In genomic region chr9:41328480-41328879, GRCm38 (mm10) we compare ENCODE assay signal across 9 mouse cellular contexts.
A peak's percentile ranks its signal among the peaks of the same experiment; 100 is the strongest.
DNase-seq lines count a peak whose midpoint lies in the region; ATAC-seq and TF ChIP-seq lines count a peak whose summit lies in the region.
"Had no signal": no experiment of that assay in that cellular context is flagged by ENCODE, and none has a peak within 500 bp of the region (broad histone marks: within the 10 kb centered on the region; RNA-seq: fewer than 3 reads in every experiment).

No protein-coding gene starts in this region.

- peak; percentile 9 for DNase-seq in gastrocnemius, postnatal 25 days
- DNase-seq in gastrocnemius, adult 8-10 months (ENCODE audit: low spot score in 2 of 2): no peak
- peak; percentile 21 for DNase-seq in embryonic facial prominence, embryonic 10.5 days (ENCODE audit: low spot score)
- DNase-seq in hindbrain, embryonic 10.5 days (ENCODE audit: low spot score): peak; percentile 47
- DNase-seq in midbrain, postnatal 0 days (ENCODE audit: low spot score): no peak
- DNase-seq in thymus, postnatal 0 days (ENCODE audit: low spot score): no peak
- DNase-seq in layer of hippocampus, adult 11-12 months (ENCODE audit: low spot score): no peak
- no peak for DNase-seq in urinary bladder, postnatal 25 days (ENCODE audit: low spot score)
- DNase-seq: kidney, adult 9 months had no signal

- peak overlapping the region; percentile 34 for H3K4me2 ChIP-seq in midbrain, postnatal 0 days (ENCODE audit: low read depth, low read length, poor library complexity, severe bottlenecking)

- no peak for TF ChIP-seq CTCF in midbrain, postnatal 0 days (IDR thresholded peaks at IDR 0.05)

- peak overlapping the region; percentile 76 for H3K27ac ChIP-seq in embryonic facial prominence, embryonic 10.5 days (replicated peaks)
- H3K27ac ChIP-seq in hindbrain, embryonic 10.5 days: peak overlapping the region; percentile 89
- 0 out of 2 replicates have a peak overlapping the region, but pooled peaks have one; percentile 18 for H3K27ac ChIP-seq in midbrain, postnatal 0 days (ENCODE audit: low read depth, low read length)

- H3K27me3 ChIP-seq in embryonic facial prominence, embryonic 10.5 days (replicated peaks; ENCODE audit: low read depth, poor library complexity, severe bottlenecking): no peaks in the 10 kb centered on the region; the same call in 1 of the 2 replicates
- H3K27me3 ChIP-seq in hindbrain, embryonic 10.5 days (ENCODE audit: insufficient read depth, poor library complexity, severe bottlenecking): no peaks in the 10 kb centered on the region
- H3K27me3 ChIP-seq in midbrain, postnatal 0 days (ENCODE audit: insufficient read depth, low read length): no peaks in the 10 kb centered on the region

- no peaks in the 10 kb centered on the region for H3K36me3 ChIP-seq in embryonic facial prominence, embryonic 10.5 days (replicated peaks)
- H3K36me3 ChIP-seq in hindbrain, embryonic 10.5 days: peaks cover 23% of the 10 kb centered on the region
- no peaks in the 10 kb centered on the region for H3K36me3 ChIP-seq in midbrain, postnatal 0 days (ENCODE audit: insufficient read depth, low read length)

- H3K9ac ChIP-seq in midbrain, postnatal 0 days (replicated peaks; ENCODE audit: low read length, poor library complexity, severe bottlenecking): peak overlapping the region; percentile 24; the same call in 1 of the 2 replicates

- no peaks in the 10 kb centered on the region for H3K9me3 ChIP-seq in embryonic facial prominence, embryonic 10.5 days
- H3K9me3 ChIP-seq in hindbrain, embryonic 10.5 days: peaks cover 14% of the 10 kb centered on the region; the same call in 1 of the 2 replicates
- H3K9me3 ChIP-seq in midbrain, postnatal 0 days (ENCODE audit: low read length): no peaks in the 10 kb centered on the region

- WGBS in embryonic facial prominence, embryonic 10.5 days: 21% methylated on average over 5 of the region's 5 CpGs
- 10% methylated on average over 5 of the region's 5 CpGs for WGBS in hindbrain, embryonic 10.5 days
- WGBS in midbrain, postnatal 0 days: 19% methylated on average over 5 of the region's 5 CpGs

- ATAC-seq in midbrain, postnatal 0 days (ENCODE audit: low FRiP score): no peak

- peaks cover 51% of the 10 kb centered on the region for H3K4me1 ChIP-seq in embryonic facial prominence, embryonic 10.5 days
- H3K4me1 ChIP-seq in hindbrain, embryonic 10.5 days (replicated peaks): peaks cover 56% of the 10 kb centered on the region
- H3K4me1 ChIP-seq in midbrain, postnatal 0 days (ENCODE audit: insufficient read depth, low read length): peaks cover 4% of the 10 kb centered on the region; the same call in 1 of the 2 replicates

- peak overlapping the region; percentile 39 for H3K4me3 ChIP-seq in embryonic facial prominence, embryonic 10.5 days
- peak overlapping the region; percentile 51 for H3K4me3 ChIP-seq in hindbrain, embryonic 10.5 days
- no peak overlapping the region for H3K4me3 ChIP-seq in midbrain, postnatal 0 days (ENCODE audit: low read depth, low read length)

Comparison
In these comparisons a context has a peak if more than half of its experiments do, and no peak if none do; other contexts are left out.
1. DNase-seq: peak in gastrocnemius, postnatal 25 days (single experiment), embryonic facial prominence, embryonic 10.5 days (single experiment) and hindbrain, embryonic 10.5 days (single experiment); none in gastrocnemius, adult 8-10 months (0 of 2), midbrain, postnatal 0 days (single experiment), thymus, postnatal 0 days (single experiment), layer of hippocampus, adult 11-12 months (single experiment) and urinary bladder, postnatal 25 days (single experiment).
2. H3K27ac ChIP-seq: peak in every context shown above with its lines; median percentile 89 in hindbrain, embryonic 10.5 days; 76 in embryonic facial prominence, embryonic 10.5 days; 18 in midbrain, postnatal 0 days.